Mouse (Mus musculus): ENCODE data around the gene Gemin5.

Gene Gemin5

DNA sequence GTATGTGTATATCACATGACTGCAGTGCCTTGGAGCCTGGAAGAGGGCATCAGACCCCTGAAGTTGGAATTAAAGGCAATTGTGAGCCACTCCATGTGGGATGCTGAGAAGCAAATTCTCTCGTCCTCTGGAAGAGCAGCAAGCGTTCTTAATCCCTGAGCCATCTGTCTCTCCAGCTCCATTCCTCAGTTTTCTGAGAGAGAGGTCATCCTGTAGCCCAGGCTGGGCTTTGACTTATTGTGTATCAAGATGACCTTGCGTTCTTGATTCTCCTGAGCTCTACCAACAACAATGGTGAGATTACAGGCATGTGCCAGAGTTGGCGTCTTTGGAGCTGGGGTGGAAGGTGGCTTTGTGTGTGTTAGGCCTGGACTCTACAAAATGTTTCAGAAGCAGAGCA lies 73.6 kb downstream of the Gemin5 start:
- Histone ChIP-seq H3K27me3 (ENCODE audit: control insufficient read depth, insufficient read depth, low read length, poor library complexity, severe bottlenecking) (no peaks in the 10 kb centered on the region), H3K36me3 (ENCODE audit: control insufficient read depth, insufficient read depth, low read length, poor library complexity, severe bottlenecking) (no peaks in the 10 kb centered on the region)
- DNase-seq (ENCODE audit: low read depth, low spot score) = no peak

DNA sequence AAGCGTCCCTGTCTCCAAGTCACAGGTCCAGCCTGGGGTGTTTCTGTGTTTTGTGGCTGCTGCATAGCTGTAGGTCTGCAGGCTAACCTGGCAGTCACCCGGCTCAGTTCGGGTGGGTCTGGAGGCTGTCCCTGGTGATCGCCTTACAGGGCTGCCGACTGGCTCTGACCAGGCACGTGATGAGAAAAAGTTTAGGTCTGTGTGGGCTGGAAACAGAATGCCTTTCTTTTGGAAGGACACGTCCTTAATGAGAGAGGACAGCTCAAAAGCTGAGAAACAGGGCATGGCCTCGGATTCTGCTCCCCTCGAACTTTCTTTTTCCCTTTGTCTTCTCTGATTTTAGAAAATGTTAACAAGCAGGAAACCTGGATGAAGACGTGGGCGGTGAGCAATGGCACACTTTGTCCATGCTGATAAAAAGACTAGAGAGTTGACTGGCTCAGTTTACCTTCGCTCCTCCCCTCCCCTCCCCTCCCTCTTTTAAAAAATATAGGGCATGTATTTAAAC lies 75.3 kb downstream of the Gemin5 start, which contains the start of gene Gm12248:
Gene Gm12248 (minus strand): TSS at position 114 of the 508 bp plus-strand sequence.
- no peaks in the 10 kb centered on the region for H3K27me3 ChIP-seq (ENCODE audit: control insufficient read depth, insufficient read depth, low read length, poor library complexity, severe bottlenecking)
- H3K36me3 ChIP-seq (ENCODE audit: control insufficient read depth, insufficient read depth, low read length, poor library complexity, severe bottlenecking) = no peaks in the 10 kb centered on the region
- no peak for DNase-seq (ENCODE audit: low read depth, low spot score)

DNA sequence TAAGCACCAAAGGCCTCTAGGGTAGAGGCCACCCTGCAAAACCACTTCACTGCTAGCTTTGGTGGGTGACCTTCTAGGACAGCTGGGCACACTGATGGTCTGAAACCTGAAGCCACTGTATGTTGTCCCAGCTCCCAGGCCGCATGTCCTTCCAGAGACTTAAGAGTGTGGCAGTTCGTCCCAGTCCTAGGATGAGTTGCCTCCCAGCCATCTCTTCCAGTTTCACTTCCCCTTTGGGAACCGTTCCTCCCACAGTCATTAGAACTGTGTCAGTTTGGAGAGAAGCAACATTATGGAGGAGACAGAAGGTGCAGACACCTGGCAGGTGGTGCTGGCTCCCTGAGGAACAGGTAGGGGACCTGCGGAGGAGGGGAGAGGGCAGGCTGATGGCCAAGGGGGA lies 75.8 kb downstream of the Gemin5 start:
- Histone ChIP-seq H3K36me3 (ENCODE audit: control insufficient read depth, insufficient read depth, low read length, poor library complexity, severe bottlenecking) (no peaks in the 10 kb centered on the region), H3K27me3 (ENCODE audit: control insufficient read depth, insufficient read depth, low read length, poor library complexity, severe bottlenecking) (no peaks in the 10 kb centered on the region)
- no peak for DNase-seq (ENCODE audit: low read depth, low spot score)

DNA sequence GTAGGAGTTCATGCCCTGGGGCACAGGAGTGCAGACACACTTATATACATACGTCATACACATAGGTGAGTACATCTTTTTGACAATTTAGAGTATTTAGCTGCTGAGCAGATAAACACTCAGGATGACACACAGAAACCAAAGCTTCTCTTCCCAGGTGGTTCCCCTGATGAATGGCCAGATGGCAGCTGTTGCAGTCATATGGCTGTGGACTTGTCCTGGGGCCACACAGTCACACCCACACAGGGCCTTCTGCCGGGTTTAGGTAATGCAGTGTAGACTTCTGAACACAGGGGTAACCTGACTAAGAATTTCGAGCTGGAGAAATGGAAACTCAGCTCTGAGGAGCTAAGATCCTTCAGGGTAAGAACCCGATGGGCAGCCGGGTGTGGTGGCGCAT lies 86.6 kb downstream of the Gemin5 start:
- no peak for DNase-seq (ENCODE audit: low read depth, low spot score)
- H3K36me3 ChIP-seq (ENCODE audit: control insufficient read depth, insufficient read depth, low read length, poor library complexity, severe bottlenecking) = no peaks in the 10 kb centered on the region
- H3K27me3 ChIP-seq (ENCODE audit: control insufficient read depth, insufficient read depth, low read length, poor library complexity, severe bottlenecking) = no peaks in the 10 kb centered on the region

DNA sequence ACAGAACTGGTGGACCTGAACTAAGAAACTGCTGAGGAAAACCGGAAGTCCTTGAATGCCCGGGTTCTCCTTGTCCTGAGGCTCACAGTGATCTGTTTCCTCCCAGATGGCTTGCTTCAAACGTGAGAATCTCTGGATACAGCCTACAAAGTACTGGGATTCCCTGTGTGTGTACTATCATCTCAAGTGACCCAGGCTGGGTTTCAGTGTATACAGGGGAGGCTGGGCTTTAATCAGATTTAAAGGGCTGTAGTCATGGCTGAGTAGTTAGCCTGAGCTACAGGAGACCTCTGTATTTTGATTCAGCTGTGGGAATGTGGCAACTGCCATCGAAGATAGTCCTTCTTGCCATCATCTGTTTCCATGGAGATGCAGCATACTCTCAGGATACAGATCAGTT lies 91.1 kb downstream of the Gemin5 start:
- DNase-seq (ENCODE audit: low read depth, low spot score) = no peak
- H3K36me3 ChIP-seq (ENCODE audit: control insufficient read depth, insufficient read depth, low read length, poor library complexity, severe bottlenecking) = no peaks in the 10 kb centered on the region
- no peaks in the 10 kb centered on the region for H3K27me3 ChIP-seq (ENCODE audit: control insufficient read depth, insufficient read depth, low read length, poor library complexity, severe bottlenecking)

DNA sequence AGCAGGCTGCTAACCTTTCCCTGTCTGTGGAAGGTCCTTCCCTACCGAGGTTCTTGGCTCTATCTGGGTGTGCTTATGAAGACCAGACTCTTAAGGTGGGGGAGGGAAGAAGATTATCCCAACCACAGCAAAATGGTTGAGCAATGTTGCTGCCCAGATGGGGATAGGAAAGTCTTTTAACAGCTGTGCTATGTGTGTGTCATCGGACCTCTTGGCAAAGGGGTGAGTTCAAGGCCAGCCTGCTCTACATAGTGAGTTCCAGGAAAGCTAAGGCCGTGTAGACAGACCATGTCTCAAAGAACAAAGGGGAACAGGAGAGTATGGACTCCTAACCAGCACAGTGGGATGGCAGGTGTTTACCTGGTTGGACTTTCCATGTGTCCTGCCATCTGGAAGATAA lies 95.4 kb downstream of the Gemin5 start:
- Histone ChIP-seq H3K36me3 (ENCODE audit: control insufficient read depth, insufficient read depth, low read length, poor library complexity, severe bottlenecking) (no peaks in the 10 kb centered on the region), H3K27me3 (ENCODE audit: control insufficient read depth, insufficient read depth, low read length, poor library complexity, severe bottlenecking) (no peaks in the 10 kb centered on the region)
- DNase-seq (ENCODE audit: low read depth, low spot score) = no peak
